Mouse (Mus musculus): ENCODE measurements around the gene Ube2n.
"Not testable (repeated sequence)": the region's sequence is repeated elsewhere in the genome, so short reads cannot be mapped to it uniquely, and the experiment has no call there.

Ube2n gene

DNA sequence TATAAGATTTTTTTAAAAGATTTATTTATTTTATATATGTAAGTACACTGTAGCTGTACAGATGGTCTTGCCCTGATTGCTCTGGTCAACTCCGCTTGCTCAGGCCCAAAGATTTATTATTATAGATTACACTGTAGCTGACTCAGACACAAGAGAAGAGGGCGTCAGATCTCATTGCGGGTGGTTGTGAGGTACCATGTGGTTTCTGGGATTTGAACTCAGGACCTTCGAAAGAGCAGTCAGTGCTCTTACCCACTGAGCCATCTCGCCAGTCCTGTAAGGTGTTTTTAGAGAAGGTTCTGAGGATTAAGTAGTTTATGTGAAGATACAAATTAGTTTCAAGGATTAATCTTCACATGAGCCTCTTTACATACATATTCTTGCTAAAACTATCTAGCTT lies 10.9 kb downstream of the Ube2n start:
- no peak for DNase-seq

DNA sequence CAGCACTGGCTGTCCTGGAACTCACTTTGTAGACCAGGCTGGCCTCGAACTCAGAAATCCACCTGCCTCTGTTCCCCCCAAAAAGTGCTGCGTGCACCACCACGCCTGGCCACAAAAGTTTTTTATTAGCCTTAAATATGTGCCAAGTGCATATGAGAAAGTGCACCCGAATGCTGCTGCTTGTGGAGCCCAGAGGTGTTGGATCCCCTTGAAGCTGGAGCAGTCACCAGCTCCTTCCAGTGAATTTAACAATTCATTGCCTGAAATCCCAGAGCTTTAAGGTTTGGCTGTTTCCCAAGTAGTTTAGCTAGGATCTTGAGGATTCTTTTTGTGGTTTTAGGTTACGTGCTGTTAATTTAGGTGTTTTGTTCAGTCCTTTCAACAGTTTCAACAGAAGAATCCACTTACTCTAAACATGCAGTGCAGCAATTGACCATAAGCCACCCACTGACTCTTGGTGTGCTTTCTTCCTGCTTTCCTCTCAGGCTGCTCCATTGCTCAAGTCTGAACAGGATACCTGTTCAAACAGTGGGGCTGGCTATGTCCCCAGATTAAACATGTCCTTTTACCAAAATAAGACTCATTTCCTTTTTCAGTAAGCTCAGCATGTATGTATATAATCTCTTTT lies 11.7 kb downstream of the Ube2n start:
- DNase-seq: no peak

DNA sequence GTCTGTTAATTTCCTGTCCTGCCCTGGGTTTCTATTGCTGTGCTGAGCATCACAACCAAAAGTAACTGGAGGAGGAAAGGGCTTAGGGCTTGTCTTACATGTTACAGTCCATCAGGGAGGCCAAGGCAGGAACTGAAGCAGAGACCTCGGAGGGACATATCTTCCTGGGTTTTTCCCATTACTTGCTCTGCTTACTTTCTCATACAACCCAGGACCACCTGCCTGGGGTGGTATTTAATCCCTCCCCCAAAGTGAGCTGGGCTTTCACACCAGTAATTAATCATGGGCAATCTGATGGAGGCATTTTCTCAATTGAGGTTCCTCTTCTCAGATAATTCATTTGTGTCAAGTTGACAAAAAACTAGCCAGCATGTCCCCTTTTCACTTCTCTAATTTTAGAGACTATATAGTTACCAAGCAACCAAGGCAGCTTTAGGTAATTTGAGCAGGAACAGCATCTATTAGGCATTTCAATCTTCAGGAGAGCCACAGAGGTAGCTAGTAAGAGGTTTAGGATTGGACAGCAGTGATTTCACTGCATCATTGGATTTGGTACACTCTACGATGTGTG lies 15.7 kb downstream of the Ube2n start:
- DNase-seq: no peak

DNA sequence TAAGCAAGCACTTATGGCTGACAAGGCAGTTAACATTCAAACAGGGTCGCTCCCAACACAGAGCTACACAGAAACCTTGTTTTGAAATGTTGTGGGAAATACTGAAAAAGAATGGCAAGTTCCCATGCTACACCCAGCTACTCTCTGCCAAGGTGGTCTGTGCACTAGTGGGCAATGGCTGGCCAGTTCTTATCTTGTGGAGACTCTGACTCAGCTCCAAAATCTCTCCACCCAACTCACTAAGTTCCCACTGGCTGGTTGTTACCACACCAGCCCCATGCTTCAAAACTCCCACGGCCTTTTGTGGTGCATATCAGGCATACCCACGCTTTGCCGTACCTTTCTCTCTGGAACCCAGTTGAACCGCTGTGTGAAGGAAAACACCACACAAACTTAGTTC lies 18.0 kb downstream of the Ube2n start:
- no peak for DNase-seq

DNA sequence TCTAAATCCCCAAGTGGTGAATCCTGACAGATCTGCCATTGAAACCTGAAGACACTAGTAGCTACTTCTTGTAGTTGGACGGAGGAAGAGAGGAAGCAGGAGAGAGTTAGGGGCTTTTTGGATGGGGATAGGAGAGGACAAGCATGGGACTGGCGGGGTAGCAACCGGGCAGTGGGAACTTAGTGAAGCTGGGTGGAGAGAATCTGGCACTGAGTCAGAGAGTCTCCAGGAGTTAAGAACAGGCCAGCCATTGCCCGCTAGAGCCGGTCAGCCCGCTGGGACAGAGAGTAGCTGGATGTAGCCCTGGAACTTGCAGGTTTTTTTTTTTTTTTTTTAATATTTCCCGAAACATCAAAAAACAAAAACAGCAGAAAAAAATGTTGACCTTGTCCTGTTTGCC lies 18.4 kb downstream of the Ube2n start:
- DNase-seq: peak; percentile 61 to 62

DNA sequence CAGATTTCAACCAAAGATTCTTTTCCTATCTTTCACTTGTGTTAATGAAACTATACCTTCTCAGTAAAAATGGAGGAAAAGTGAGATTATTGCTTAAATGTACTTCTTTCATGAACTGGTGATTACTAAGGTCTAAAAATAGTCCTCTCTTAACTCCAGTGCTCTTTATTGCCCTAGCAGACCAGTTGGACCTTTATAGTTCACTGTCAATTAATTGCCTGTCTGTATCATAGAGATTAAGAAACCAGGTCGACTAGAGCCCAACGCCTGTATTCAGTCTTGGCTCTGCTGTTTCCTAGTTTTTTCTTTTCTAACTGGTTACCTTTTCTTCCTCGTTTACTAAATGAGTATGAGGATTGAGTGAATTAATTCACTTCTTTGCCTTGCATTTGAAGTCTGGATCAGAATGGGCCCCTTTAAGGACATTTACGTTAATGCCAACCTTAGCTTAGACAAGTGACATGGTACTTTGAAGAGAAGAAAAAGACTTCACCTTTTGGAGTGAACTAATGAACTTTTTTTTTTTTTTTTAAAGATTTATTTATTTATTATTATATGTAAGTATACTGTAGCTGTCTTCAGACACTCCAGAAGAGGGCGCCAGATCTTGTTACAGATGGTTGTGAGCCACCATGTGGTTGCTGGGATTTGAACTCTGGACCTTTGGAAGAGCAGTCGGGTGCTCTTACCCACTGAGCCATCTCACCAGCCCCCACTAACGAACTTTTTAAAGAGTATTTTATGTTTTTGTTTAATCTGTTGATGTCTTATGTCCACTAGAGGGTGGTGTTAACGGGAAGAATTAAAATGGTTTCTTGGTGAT lies 20.7 kb downstream of the Ube2n start:
- DNase-seq: no peak

DNA sequence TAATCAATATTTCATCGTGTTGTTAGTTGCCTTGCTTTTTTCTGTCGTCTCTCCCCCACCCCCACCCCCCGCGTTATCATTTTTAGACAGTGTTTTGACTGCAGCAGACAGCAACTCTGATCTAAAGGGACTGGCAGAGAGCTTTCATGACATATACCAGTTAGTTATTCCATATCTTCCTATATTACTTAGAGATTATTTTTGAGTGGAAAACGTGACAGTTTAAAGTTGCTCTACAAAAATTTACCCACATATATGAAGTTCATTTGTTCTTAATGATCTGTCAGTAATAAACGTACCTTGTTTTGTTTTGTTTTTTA lies 21.2 kb downstream of the Ube2n start:
- DNase-seq: no peak

DNA sequence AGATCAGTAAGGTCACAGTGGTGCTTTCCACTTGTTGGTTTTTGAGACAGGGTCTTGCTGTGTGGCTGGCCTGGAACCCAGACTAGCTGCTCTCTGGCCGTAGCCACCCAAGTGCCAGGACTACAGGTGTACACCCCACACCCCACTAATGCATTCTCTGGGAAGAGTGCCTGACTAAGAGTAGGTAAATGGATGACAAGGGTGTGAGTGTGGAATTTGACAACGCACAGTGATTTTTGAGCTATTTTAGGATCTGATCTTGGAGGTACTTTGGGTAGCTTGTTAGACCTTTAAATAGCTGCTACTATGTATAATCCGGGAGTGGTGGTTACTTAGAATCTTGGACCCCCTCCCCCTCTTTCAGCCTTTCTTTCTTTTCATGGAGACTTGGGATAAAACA lies 24.3 kb downstream of the Ube2n start:
- no peak for DNase-seq

DNA sequence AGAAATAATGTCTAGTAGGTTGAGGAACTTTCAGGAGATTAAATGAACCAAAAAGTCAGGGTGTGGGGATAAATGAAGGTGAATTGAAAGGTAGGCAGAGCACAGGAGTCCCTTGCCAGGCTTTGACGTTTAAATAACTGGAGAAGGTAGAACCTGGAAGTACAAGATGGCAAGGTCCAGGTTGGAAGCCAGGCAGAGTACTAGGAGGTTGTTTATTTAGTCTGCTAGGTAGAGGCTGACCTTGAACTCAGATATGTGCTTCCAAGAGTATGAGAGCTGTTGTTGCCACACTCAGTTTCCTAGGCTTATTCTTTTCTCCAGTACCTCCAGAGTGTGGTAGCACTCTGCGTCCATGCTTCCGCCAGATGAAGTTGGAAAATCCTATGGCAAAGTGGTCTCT lies 24.9 kb downstream of the Ube2n start:
- no peak for DNase-seq

DNA sequence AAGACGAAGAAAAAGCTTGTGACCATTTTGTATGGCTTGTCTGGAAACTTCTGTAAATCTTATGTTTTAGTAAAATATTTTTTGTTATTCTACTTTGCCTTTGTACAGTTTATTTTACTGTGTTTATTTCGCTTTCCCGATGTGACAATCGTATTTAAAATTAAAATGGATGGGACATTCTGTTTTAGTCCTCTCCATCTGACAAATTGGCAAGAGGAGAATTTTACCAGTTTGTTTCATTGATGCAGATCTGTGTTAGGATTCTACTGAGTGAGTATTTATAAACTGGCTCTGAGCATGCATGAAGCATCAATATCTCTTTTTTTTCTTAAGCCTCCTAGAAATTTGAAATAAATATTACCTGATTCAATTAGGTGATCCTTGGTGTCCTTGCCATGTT lies 28.0 kb downstream of the Ube2n start:
- DNase-seq: no peak

DNA sequence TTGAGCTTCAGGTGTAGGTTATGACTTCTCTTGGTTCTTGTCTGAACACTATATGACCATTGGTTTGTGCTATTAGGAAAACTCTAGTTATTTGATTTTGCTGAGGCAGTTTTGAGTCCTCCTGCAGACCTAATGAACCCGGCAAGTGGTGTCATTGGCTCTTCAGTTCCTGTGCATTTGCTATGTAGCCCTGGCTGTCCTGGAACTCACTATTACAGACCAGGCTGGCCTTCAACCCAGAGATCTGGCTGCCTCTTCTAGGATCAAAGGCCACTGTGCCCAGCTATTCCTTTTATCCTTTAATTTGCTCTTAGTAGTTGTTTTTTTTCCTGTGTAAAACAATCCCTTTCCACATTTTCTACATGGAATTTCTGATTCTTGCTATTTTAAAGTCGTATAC lies 28.4 kb downstream of the Ube2n start:
- DNase-seq: no peak

DNA sequence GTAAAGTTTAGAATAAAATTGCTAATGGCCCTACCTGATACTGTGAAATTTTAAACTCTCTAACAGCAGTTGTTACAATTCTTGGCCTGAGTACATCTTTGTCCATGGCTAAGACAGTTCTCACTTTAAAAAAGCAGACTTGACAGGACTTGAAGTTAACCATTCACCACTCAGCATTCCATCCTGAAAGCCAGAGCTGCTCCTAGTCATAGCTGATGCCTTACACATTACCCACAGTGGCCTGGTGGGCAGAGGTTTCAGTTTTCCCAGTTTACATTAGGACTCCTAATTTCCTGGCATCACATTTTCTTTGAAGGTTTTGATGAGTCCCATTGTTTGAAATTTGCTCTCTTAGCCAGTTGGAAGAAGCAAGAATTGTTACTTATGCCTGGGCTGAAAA lies 29.1 kb downstream of the Ube2n start:
- peak; percentile 51 to 70 for DNase-seq

DNA sequence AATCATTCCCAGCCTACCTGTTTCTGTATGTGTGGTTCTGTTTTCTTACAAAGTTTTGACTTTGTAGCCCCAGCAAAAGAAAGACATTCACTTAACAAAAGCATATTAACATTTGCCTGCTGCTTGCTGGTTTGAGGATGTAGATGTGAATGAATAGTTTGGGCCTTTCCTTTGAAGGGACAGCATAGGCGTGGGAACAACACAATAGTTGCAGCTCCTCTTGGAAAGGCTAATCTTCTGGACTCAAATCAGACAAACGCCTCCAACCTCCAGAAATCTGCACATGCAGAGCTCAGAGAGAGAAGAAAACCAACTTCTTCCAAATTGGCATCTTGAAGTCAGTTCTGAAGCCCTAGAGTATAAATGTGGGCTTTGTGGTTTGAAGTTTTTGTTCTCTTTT lies 29.7 kb downstream of the Ube2n start:
- DNase-seq: no peak

DNA sequence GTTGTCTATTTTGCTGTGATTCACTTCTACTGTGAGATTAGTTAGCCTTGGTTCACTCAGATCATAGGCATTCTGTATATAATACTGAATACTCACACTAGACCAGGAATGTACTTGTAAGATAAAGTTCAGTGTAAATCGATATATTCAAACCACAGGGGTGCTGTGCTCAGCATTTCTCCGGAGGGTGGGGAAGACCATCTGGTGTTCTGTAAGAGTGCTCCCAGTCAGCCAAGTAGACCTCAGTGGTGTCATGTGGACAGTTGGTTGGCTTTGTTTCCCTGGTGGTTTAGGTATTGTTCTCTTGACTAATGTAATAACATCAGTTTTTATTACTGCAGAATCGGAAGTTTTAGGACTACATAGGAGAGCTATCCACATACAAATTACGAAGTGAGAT lies 30.1 kb downstream of the Ube2n start:
- no peak for DNase-seq

DNA sequence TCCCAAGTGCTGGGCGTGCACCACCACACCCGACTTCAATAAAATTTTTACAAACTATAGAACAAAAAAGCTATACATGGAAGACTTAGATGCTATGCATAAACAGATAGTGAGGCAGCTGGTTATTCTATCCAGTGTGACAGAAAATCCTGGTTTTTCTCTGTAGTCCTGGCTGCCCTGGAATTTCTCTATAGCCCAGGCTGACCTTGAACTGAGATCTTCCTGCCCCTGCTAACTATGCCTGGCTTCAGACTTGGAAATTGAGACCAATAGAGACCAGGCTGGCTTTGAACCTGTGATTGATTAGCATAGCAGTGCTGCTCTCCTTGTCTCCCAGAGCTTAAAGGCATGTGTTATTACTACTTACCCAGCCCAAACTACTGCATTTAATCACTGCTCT lies 31.2 kb downstream of the Ube2n start:
- no peak for DNase-seq

DNA sequence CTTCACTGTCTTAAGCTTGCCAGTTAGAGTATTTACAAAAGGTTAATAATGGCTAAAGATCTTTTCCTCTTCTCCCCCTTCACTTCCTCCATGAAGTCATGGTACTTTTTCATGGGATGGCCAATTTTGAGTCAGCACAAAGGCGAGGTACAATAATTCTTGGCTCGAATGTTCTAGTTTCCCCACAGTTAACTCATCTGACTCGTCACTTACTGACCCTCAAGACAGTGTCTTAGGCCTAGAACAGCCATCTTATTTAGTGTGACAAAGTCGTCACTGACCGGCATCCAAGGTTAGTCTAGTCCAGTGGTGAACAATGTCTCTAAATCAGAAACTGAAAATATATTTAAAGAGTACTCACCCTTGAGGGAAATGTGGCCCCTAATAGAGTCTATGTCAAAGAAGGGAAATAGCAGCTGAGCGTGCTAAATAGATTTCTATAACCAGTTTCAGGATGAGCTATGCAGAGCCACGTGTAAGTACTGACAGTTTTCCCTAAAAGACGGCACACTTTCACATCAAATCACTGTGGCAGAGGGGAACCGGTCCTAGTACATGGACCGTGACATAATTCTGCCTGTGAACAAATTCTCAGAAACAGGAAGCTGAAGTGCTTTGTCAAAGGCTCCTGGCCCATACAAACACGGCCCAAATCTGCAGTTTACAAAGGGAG lies 33.3 kb downstream of the Ube2n start:
- DNase-seq: no peak

DNA sequence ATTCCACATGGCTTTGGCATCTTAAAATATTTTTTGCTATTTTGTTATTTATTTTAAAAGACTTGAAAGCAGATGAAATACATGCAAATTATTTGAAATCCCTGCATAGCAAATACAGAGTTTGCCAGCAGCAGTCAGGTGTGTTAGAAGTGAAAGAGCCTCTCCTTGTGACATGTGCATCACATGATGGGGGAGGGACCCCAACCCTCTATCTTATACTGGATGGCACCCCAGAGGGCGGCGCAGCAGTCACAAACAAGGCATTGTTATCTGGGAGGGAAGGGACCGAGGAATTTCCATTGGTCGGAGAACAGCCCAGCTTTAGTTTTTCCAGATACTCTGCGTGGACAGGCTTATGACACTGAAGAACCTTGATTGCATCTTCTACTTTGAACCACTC lies 34.1 kb downstream of the Ube2n start:
- not testable (repeated sequence) for DNase-seq

DNA sequence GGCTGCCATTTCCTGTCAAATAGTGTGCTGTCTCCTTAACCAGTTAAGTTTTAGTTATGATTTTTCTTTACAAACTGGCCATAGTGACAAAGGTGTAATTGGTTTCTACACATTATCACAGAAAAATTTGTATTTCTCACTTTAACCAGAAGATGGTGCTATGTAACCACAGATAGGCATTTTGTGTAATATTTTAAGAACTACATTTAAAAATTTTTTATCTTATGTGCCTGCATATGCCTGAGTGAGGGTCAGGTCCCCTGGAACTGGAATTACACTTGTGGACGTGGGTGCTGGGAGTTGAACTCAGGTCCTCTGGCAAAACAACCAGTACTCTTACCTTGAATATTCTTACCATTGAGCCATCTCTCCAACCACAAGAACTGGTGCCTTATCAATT lies 35.6 kb downstream of the Ube2n start:
- no peak for DNase-seq

DNA sequence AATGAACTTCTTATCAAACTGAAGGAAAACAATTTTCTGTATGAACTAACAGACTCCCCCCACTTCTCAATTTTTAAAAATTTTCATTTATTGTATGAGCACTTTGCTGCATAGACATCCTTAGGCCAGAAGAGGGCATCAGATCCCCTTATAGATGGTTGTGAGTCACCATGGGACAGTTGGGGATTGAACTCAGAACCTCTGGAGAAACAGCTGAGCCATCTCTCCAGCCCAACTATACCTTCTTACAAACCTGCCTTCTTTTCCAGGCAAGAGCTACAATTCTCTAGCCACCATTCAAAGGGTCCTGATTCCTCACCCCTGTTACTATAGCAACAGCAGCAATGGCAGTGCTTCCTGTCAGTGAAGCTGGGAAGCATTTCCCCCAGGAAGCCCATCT lies 36.8 kb downstream of the Ube2n start:
- DNase-seq: no peak

DNA sequence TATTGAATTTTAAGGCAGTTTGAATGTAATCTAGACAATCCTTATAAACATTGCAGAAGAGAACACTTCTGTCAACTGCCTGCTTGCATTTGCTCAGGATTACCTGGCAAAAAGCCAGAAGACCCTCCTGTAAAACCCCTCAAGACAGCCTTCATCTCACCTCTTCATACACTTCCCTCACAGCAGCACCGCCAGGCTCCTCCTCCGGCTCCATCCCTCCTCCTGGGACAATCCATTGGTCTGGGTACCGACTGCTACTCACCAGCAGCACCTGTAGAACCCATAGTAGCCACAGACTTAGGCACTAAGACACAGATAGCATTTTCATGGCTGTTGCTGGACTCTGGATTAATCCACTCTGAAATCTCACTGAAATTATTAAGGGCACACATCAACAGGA lies 37.4 kb downstream of the Ube2n start:
- DNase-seq: no peak

DNA sequence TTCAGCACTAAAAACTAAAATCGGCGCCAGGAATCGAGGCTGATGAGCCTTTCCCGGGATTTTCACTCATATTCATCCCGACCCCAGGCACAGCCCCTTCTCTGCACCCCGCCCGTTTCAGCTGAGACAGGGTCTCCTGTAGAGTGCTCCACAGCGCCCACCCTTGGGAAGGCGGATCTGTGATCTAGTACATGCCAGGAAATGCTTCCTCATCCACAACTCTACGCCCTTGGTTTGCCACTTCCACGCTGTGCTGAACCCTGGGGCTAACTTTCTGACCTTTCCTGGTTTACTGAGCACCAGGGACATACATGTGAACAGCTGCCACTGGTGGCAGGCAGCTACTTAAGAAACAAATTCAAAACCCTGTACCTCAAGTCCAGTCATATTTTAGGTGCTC lies 40.9 kb downstream of the Ube2n start:
- DNase-seq: no peak

DNA sequence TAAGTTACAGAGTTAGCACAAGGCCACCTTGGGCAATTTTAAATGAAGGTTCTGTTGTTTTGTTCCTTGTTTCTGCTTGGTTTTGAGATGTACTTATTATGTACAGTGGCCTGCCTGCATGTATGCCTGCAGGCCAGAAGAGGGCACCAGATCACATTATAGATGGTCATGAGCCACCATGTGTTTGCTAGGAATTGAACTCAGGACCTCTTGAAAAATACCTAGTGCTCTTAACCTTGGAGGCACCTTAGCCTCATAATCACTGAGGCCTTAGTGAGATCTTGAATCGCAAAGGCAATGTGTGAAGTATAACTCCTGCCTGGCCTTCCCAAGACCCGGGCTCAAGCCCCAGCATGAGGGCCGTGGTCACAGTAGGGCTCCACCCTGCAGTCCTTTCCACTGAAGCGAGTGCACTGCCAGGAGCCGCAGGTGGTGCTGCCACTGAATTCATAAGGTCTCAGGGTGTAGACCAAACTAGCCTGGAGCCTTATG lies 42.4 kb downstream of the Ube2n start:
- peak in 1 of 2 experiments; percentile 47 for DNase-seq

DNA sequence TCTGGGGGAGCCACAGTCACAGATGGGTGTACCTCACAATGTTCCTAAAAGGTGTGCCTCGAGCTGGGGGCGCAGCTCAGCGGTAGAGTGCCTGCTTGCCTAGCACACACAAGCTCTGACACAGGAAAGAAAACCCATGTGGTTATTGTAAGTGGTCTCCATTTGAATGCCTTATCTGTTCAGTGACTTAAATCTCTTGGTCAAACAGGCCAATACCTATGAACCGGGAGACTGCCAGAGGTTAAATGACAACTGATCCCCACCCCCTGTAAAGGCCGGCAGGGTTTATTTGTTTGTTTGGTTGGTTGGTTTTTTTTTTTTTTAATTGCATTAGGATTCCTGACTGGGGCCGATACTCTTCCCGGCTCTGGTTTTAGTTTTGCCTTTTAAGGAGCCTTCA lies 44.5 kb downstream of the Ube2n start:
- no peak for DNase-seq
